Mouse (Mus musculus) MEL (cell line): ENCODE data around the gene Klrb1c. TPM values are rescaled to one million over a fixed set of nuclear protein-coding genes. Genes with fewer than 3 reads are reported as not detected.
"Not testable (repeated sequence)": the region's sequence is repeated elsewhere in the genome, so short reads cannot be mapped to it uniquely, and the experiment has no call there.

Experiments
- DNase-seq: peaks from one replicate; pipeline ENCODE4 v3.0.0; 2011; ENCODE audit warnings: low read depth, low spot score
- H3K27ac ChIP-seq: 2 replicates; pipeline ENCODE4 v1.5.1; 2012; ENCODE audit warnings: low read depth, mild to moderate bottlenecking, control low read depth, low read length, moderate library complexity; ENCODE audit not compliant: control insufficient read depth
- H3K27me3 ChIP-seq, 2 experiments: fragments of 150-350 bp in 1 of 2; sonication (generic) in 1 of 2; 2 replicates each; pipeline ENCODE4 v1.6.1; 2012; ENCODE audit warnings: low read length in 2 of 2, mild to moderate bottlenecking in 2 of 2, improper control_type of control experiment in 1 of 2, moderate library complexity in 1 of 2; ENCODE audit not compliant: insufficient read depth in 2 of 2, control insufficient read depth in 1 of 2
- H3K36me3 ChIP-seq, 2 experiments: 2 replicates each; pipeline ENCODE4 v1.6.1; 2012 to 2014; ENCODE audit warnings: low read length in 2 of 2, improper control_type of control experiment in 1 of 2, inconsistent platforms in 1 of 2, mild to moderate bottlenecking in 1 of 2; ENCODE audit not compliant: insufficient read depth in 2 of 2, control insufficient read depth in 1 of 2
- H3K4me1 ChIP-seq, 2 experiments: fragments of 150-350 bp in 1 of 2; sonication (generic) in 1 of 2; 2 replicates each; pipeline ENCODE4 v1.6.1; 2012; ENCODE audit warnings: low read length in 2 of 2, improper control_type of control experiment in 1 of 2, mild to moderate bottlenecking in 1 of 2; ENCODE audit not compliant: insufficient read depth in 2 of 2, control insufficient read depth in 1 of 2
- H3K4me3 ChIP-seq, 2 experiments: fragments of 150-350 bp in 1 of 2; sonication (generic) in 1 of 2; 2 replicates each; pipeline ENCODE4 v1.5.1; 2012; ENCODE audit warnings: low read depth in 2 of 2, low read length in 2 of 2, mild to moderate bottlenecking in 2 of 2, moderate library complexity in 2 of 2, control low read depth in 1 of 2, improper control_type of control experiment in 1 of 2; ENCODE audit not compliant: control insufficient read depth in 1 of 2, insufficient read depth in 1 of 2
- H3K79me2 ChIP-seq: 2 replicates; pipeline ENCODE4 v1.6.1; 2012; ENCODE audit warnings: mild to moderate bottlenecking, low read length, moderate library complexity; ENCODE audit not compliant: control insufficient read depth, poor library complexity, insufficient read depth
- H3K9ac ChIP-seq: 2 replicates; pipeline ENCODE4 v1.6.1; 2012; ENCODE audit warnings: low read depth, mild to moderate bottlenecking, control low read depth, low read length, moderate library complexity; ENCODE audit not compliant: control insufficient read depth, poor library complexity, severe bottlenecking
- H3K9me3 ChIP-seq: fragments of 150-350 bp; sonication (generic); replicated peaks from 2 replicates; pipeline ENCODE4 v1.6.1; 2012; ENCODE audit warnings: mild to moderate bottlenecking, low read length, improper control_type of control experiment, moderate library complexity; ENCODE audit not compliant: insufficient read depth
- BHLHE40 ChIP-seq: IDR thresholded peaks from 2 replicates; pipeline ENCODE4 v1.6.1; 2012; ENCODE audit warnings: low read depth, mild to moderate bottlenecking, inconsistent platforms, low read length, improper control_type of control experiment, borderline replicate concordance
- CHD1 ChIP-seq: IDR thresholded peaks from 2 replicates; pipeline ENCODE4 v1.6.1; 2012; ENCODE audit warnings: low read depth, mild to moderate bottlenecking, inconsistent platforms, low read length, improper control_type of control experiment
- CTCF ChIP-seq, 3 experiments: IDR thresholded peaks in 2 of 3; conservative IDR thresholded peaks in 1 of 3; 2 replicates each; pipeline ENCODE4 v1.5.1; 2011 to 2012; ENCODE audit warnings: low read length in 3 of 3, low read depth in 2 of 3, mild to moderate bottlenecking in 2 of 3, improper control_type of control experiment in 1 of 3, inconsistent platforms in 1 of 3, mixed read lengths in 1 of 3, moderate library complexity in 1 of 3; ENCODE audit not compliant: control insufficient read depth in 1 of 3, insufficient read depth in 1 of 3, poor library complexity in 1 of 3, severe bottlenecking in 1 of 3
- E2F4 ChIP-seq: IDR thresholded peaks from 2 replicates; pipeline ENCODE4 v1.6.1; 2011; ENCODE audit warnings: low read depth, low read length, improper control_type of control experiment, borderline replicate concordance
- ETS1 ChIP-seq: IDR thresholded peaks from 2 replicates; pipeline ENCODE4 v1.6.1; 2012; ENCODE audit warnings: low read depth, mild to moderate bottlenecking, inconsistent platforms, low read length, improper control_type of control experiment, moderate library complexity
- GATA1 ChIP-seq: IDR thresholded peaks from 2 replicates; pipeline ENCODE4 v1.6.1; 2011; ENCODE audit warnings: low read depth, low read length, improper control_type of control experiment
- JUND ChIP-seq: IDR thresholded peaks from 2 replicates; pipeline ENCODE4 v1.6.1; 2011; ENCODE audit warnings: low read depth, mild to moderate bottlenecking, improper control_type of control experiment, low read length
- MAFK ChIP-seq: IDR thresholded peaks from 2 replicates; pipeline ENCODE4 v1.6.1; 2011; ENCODE audit warnings: low read depth, mild to moderate bottlenecking, low read length, improper control_type of control experiment, borderline replicate concordance
- MAX ChIP-seq: IDR thresholded peaks from 2 replicates; pipeline ENCODE4 v1.6.1; 2011; ENCODE audit warnings: low read length, improper control_type of control experiment
- MEF2A ChIP-seq: IDR thresholded peaks from 2 replicates; pipeline ENCODE4 v1.6.1; 2014; ENCODE audit warnings: low read depth, mild to moderate bottlenecking, inconsistent platforms, low read length, improper control_type of control experiment; ENCODE audit not compliant: poor library complexity, insufficient replicate concordance, severe bottlenecking; ENCODE audit errors: extremely low read depth
- MXI1 ChIP-seq: IDR thresholded peaks from 2 replicates; pipeline ENCODE4 v1.6.1; 2011; ENCODE audit warnings: mild to moderate bottlenecking, low read depth, low read length, improper control_type of control experiment
- POLR2A ChIP-seq, 2 experiments: IDR thresholded peaks; 2 replicates each; pipeline ENCODE4 v1.6.1; 2011 to 2012; ENCODE audit warnings: low read length in 2 of 2, mild to moderate bottlenecking in 2 of 2, control low read depth in 1 of 2, improper control_type of control experiment in 1 of 2, low read depth in 1 of 2, moderate library complexity in 1 of 2; ENCODE audit not compliant: control insufficient read depth in 1 of 2, insufficient read depth in 1 of 2, poor library complexity in 1 of 2
- POLR2AphosphoS2 ChIP-seq: IDR thresholded peaks from 2 replicates; pipeline ENCODE4 v1.6.1; 2011; ENCODE audit warnings: low read length, improper control_type of control experiment
- SMC3 ChIP-seq: IDR thresholded peaks from 2 replicates; pipeline ENCODE4 v1.6.1; 2011; ENCODE audit warnings: low read depth, low read length, improper control_type of control experiment
- TAL1 ChIP-seq: IDR thresholded peaks from 2 replicates; pipeline ENCODE4 v1.6.1; 2012; ENCODE audit warnings: mild to moderate bottlenecking, inconsistent platforms, low read length, moderate library complexity, mixed read lengths
- TBP ChIP-seq: IDR thresholded peaks from 2 replicates; pipeline ENCODE4 v1.8.0; 2011; ENCODE audit warnings: low read depth, low read length, improper control_type of control experiment
- TCF12 ChIP-seq: IDR thresholded peaks from 2 replicates; pipeline ENCODE4 v1.6.1; 2014; ENCODE audit warnings: low read depth, mild to moderate bottlenecking, inconsistent platforms, low read length, improper control_type of control experiment, moderate library complexity
- USF1 ChIP-seq: IDR thresholded peaks from 2 replicates; pipeline ENCODE4 v1.6.1; 2014; ENCODE audit warnings: low read depth, mild to moderate bottlenecking, inconsistent platforms, low read length, improper control_type of control experiment, moderate library complexity
- USF2 ChIP-seq, 2 experiments: IDR thresholded peaks; 2 replicates each; pipeline ENCODE4 v1.6.1; 2011 to 2012; ENCODE audit warnings: improper control_type of control experiment in 2 of 2, low read length in 2 of 2, borderline replicate concordance in 1 of 2, inconsistent platforms in 1 of 2, low read depth in 1 of 2, mild to moderate bottlenecking in 1 of 2; ENCODE audit not compliant: insufficient read depth in 1 of 2
- ZC3H11A ChIP-seq: IDR thresholded peaks from 2 replicates; pipeline ENCODE4 v1.6.1; 2012; ENCODE audit warnings: low read depth, mild to moderate bottlenecking, inconsistent platforms, low read length, improper control_type of control experiment
- ZKSCAN1 ChIP-seq: IDR thresholded peaks from 2 replicates; pipeline ENCODE4 v1.6.1; 2012; ENCODE audit warnings: low read depth, mild to moderate bottlenecking, inconsistent platforms, low read length, improper control_type of control experiment, moderate library complexity
- ZNF384 ChIP-seq: IDR thresholded peaks from 2 replicates; pipeline ENCODE4 v1.6.1; 2012; ENCODE audit warnings: low read depth, mild to moderate bottlenecking, inconsistent platforms, low read length, improper control_type of control experiment
- polyA plus RNA-seq, 2 experiments: library from polyadenylated mRNA; stranded (reverse) in 1 of 2; unstranded in 1 of 2; fragments of >175 nt in 1 of 2; fragments of >200 nt in 1 of 2; gene quantifications; 2 replicates each; pipeline versions ENCODE4 v1.2.1 to v1.2.4; 2012; ENCODE audit warnings: low replicate concordance in 2 of 2, low read depth in 1 of 2; ENCODE audit not compliant: insufficient read length in 2 of 2, insufficient read depth in 1 of 2, missing spikeins in 1 of 2
- total RNA-seq: library from RNA; depleted of rRNA; stranded (reverse); fragments of 300-350 nt; gene quantifications from 2 replicates; pipeline ENCODE4 v1.2.3, GENCODE M21; 2012

The Klrb1c gene
- total and polyA plus RNA-seq, 3 experiments = not detected

- TF ChIP-seq POLR2A (IDR thresholded peaks at IDR 0.05; ENCODE audit: control insufficient read depth in 1 of 2, insufficient read depth in 1 of 2, low read depth in 1 of 2, low read length in 2 of 2, poor library complexity in 1 of 2) (no peak), JUND (no peak), GATA1 (no peak), MEF2A (no peak), USF2 (IDR thresholded peaks at IDR 0.05; ENCODE audit: borderline replicate concordance in 1 of 2, insufficient read depth in 1 of 2, low read depth in 1 of 2, low read length in 2 of 2) (no peak), TAL1 (no peak), E2F4 (no peak), BHLHE40 (no peak), ETS1 (no peak), ZC3H11A (no peak), POLR2AphosphoS2 (no peak), MAX (no peak), SMC3 (no peak), CHD1 (no peak), ZKSCAN1 (no peak), TCF12 (no peak), MAFK (no peak), USF1 (no peak)
- DNase-seq = no peak
- H3K27me3 ChIP-seq = no peaks in the 10 kb centered on the region; a peak in 1 of 4 replicates
These were observed 27.9 kb downstream of the Klrb1c start for GRCm38 (mm10) chr6:128761144-128761540.

GRCm38 (mm10) chr6:128760416-128761143 lies 28.4 kb downstream of the Klrb1c start:
- DNase-seq = peak; percentile 83
- TF ChIP-seq MXI1 (peak; percentile 29; the same call in 1 of the 2 replicates), TBP (peak; percentile 99), ZNF384 (peak; percentile 86), CTCF (IDR thresholded peaks at IDR 0.05 in 2 of 3, conservative IDR thresholded peaks at IDR 0.05 in 1 of 3; ENCODE audit: control insufficient read depth in 1 of 3, insufficient read depth in 1 of 3, low read depth in 2 of 3, low read length in 3 of 3, poor library complexity in 1 of 3, severe bottlenecking in 1 of 3) (peak; percentile 48 to 56 (median 53)), MAFK (peak; percentile 90), JUND (peak; percentile 89; the same call in 1 of the 2 replicates)
- H3K79me2 ChIP-seq = not testable (repeated sequence)

More at GRCm38 (mm10) chr6:128761144-128761540, 27.9 kb downstream of the Klrb1c start:
- H3K79me2 ChIP-seq = no peaks in the 10 kb centered on the region
- H3K4me1 ChIP-seq = peaks cover 0 to 10% of the 10 kb centered on the region in 2 experiments; a peak in 2 of 4 replicates
- peak overlapping the region; percentile 68 to 85; a peak in 3 of 4 replicates for H3K4me3 ChIP-seq
- peak overlapping the region; percentile 49 for H3K9ac ChIP-seq
- peaks cover 0 to 6% of the 10 kb centered on the region in 2 experiments; a peak in 2 of 4 replicates for H3K36me3 ChIP-seq
- no peaks in the 10 kb centered on the region for H3K9me3 ChIP-seq
- no peak overlapping the region for H3K27ac ChIP-seq

More at GRCm38 (mm10) chr6:128760416-128761143, 28.4 kb downstream of the Klrb1c start:
- H3K9me3 ChIP-seq, H3K36me3 ChIP-seq, H3K27me3 ChIP-seq: not testable (repeated sequence)
- Histone ChIP-seq H3K27ac (peak overlapping the region; percentile 63), H3K4me3 (peak overlapping the region; percentile 85), H3K9ac (peak overlapping the region; percentile 77), H3K4me1 (peaks cover 0 to 10% of the 10 kb centered on the region in 2 experiments; a peak in 2 of 4 replicates)
